10 mouse cellular contexts compared by ENCODE assay signal in genomic region chr9:43238167-43238566, GRCm38 (mm10). TPM values are rescaled to one million over a fixed set of nuclear protein-coding genes. Genes with fewer than 3 reads are reported as not detected.
DNase-seq lines count a peak whose midpoint lies in the region; ATAC-seq and TF ChIP-seq lines count a peak whose summit lies in the region.
"Had no signal": no experiment of that assay in that cellular context is flagged by ENCODE, and none has a peak within 500 bp of the region (broad histone marks: within the 10 kb centered on the region; RNA-seq: fewer than 3 reads in every experiment).

No protein-coding gene starts in this region.

- ATAC-seq in kidney, embryonic 14.5 days (ENCODE audit: low FRiP score, low TSS enrichment): no peak
- ATAC-seq in forebrain, embryonic 13.5 days: no peak
- ATAC-seq in liver, embryonic 12.5 days: no peak

- peak overlapping the region; percentile 85 for H3K4me2 ChIP-seq in kidney, embryonic 14.5 days (replicated peaks; ENCODE audit: low read depth, low read length)
- peak overlapping the region; percentile 79 for H3K4me2 ChIP-seq in forebrain, embryonic 13.5 days
- H3K4me2 ChIP-seq in liver, embryonic 12.5 days: peak overlapping the region; percentile 88

- H3K27me3 ChIP-seq in kidney, embryonic 14.5 days (ENCODE audit: control insufficient read depth, insufficient read depth, low read length): no peaks in the 10 kb centered on the region
- no peaks in the 10 kb centered on the region for H3K27me3 ChIP-seq in MEL (ENCODE audit: control insufficient read depth in 1 of 2, insufficient read depth in 2 of 2, low read length in 2 of 2)
- peaks cover 17% of the 10 kb centered on the region for H3K27me3 ChIP-seq in forebrain, embryonic 13.5 days
- H3K27me3 ChIP-seq in liver, embryonic 12.5 days (replicated peaks): no peaks in the 10 kb centered on the region

- no peak for TF ChIP-seq RAD21 in MEL (IDR thresholded peaks at IDR 0.05; ENCODE audit: low read depth, low read length)

- WGBS in kidney, embryonic 14.5 days: 52% methylated on average over 2 of the region's 2 CpGs
- WGBS in forebrain, embryonic 13.5 days: 40% methylated on average over 2 of the region's 2 CpGs
- 17% methylated on average over 2 of the region's 2 CpGs for WGBS in liver, embryonic 12.5 days (ENCODE audit: insufficient replicate concordance)

- peak; percentile 43 to 63 for TF ChIP-seq EP300 in MEL (IDR thresholded peaks at IDR 0.05; ENCODE audit: low read depth in 1 of 2, low read length in 2 of 2)

- peak overlapping the region; percentile 83 for H3K9ac ChIP-seq in kidney, embryonic 14.5 days (ENCODE audit: low read depth, low read length)
- peak overlapping the region; percentile 87 for H3K9ac ChIP-seq in MEL (ENCODE audit: control insufficient read depth, low read depth, low read length, poor library complexity, severe bottlenecking)
- H3K9ac ChIP-seq in forebrain, embryonic 13.5 days: no peak overlapping the region
- H3K9ac ChIP-seq in liver, embryonic 12.5 days: peak overlapping the region; percentile 92

- no peaks in the 10 kb centered on the region for H3K9me3 ChIP-seq in kidney, embryonic 14.5 days (ENCODE audit: control insufficient read depth, low read length)
- H3K9me3 ChIP-seq in MEL (replicated peaks; ENCODE audit: insufficient read depth, low read length): no peaks in the 10 kb centered on the region
- no peaks in the 10 kb centered on the region for H3K9me3 ChIP-seq in forebrain, embryonic 13.5 days (replicated peaks)
- no peaks in the 10 kb centered on the region for H3K9me3 ChIP-seq in liver, embryonic 12.5 days (replicated peaks)

- DNase-seq in kidney, adult 11 months: no peak
- DNase-seq in MEL (ENCODE audit: low read depth, low spot score): peak; percentile 70
- DNase-seq in retina, embryonic 14.5 days (ENCODE audit: low spot score): no peak
- no peak for DNase-seq in spleen, postnatal 14 days (ENCODE audit: low spot score in 2 of 2)
- no peak for DNase-seq in spleen, postnatal 10 days (ENCODE audit: low spot score in 2 of 2)
- DNase-seq: lung, postnatal 4 days had no signal

- H3K79me2 ChIP-seq in MEL (ENCODE audit: control insufficient read depth, insufficient read depth, low read length, poor library complexity): peaks cover 36% of the 10 kb centered on the region

- H3K4me3 ChIP-seq in kidney, embryonic 14.5 days (ENCODE audit: low read length): peak overlapping the region; percentile 90
- peak overlapping the region; percentile 74 to 95 for H3K4me3 ChIP-seq in MEL (ENCODE audit: control insufficient read depth in 1 of 2, insufficient read depth in 1 of 2, low read depth in 2 of 2, low read length in 2 of 2)
- H3K4me3 ChIP-seq in forebrain, embryonic 13.5 days: peak overlapping the region; percentile 60; the same call in 1 of the 2 replicates
- peak overlapping the region; percentile 84 for H3K4me3 ChIP-seq in liver, embryonic 12.5 days

- TF ChIP-seq POLR2A in MEL (IDR thresholded peaks at IDR 0.05; ENCODE audit: control insufficient read depth in 1 of 2, insufficient read depth in 1 of 2, low read depth in 1 of 2, low read length in 2 of 2, poor library complexity in 1 of 2): peak in 1 of 2 experiments; percentile 47; a peak in 1 of 4 replicates

- H3K4me1 ChIP-seq in kidney, embryonic 14.5 days (ENCODE audit: control insufficient read depth, insufficient read depth, low read length): peaks cover 40% of the 10 kb centered on the region
- H3K4me1 ChIP-seq in MEL (ENCODE audit: control insufficient read depth in 1 of 2, insufficient read depth in 2 of 2, low read length in 2 of 2): peaks cover 27 to 66% of the 10 kb centered on the region in 2 experiments
- H3K4me1 ChIP-seq in forebrain, embryonic 13.5 days: peaks cover 30% of the 10 kb centered on the region
- peaks cover 91% of the 10 kb centered on the region for H3K4me1 ChIP-seq in liver, embryonic 12.5 days

- TF ChIP-seq CTCF in MEL (IDR thresholded peaks at IDR 0.05 in 2 of 3, conservative IDR thresholded peaks at IDR 0.05 in 1 of 3; ENCODE audit: control insufficient read depth in 1 of 3, insufficient read depth in 1 of 3, low read depth in 2 of 3, low read length in 3 of 3, poor library complexity in 1 of 3, severe bottlenecking in 1 of 3): no peak

- no peak overlapping the region for H3K27ac ChIP-seq in kidney, embryonic 14.5 days (ENCODE audit: low read depth, low read length)
- H3K27ac ChIP-seq in MEL (ENCODE audit: control insufficient read depth, low read depth, low read length): peak overlapping the region; percentile 99
- no peak overlapping the region for H3K27ac ChIP-seq in forebrain, embryonic 13.5 days
- H3K27ac ChIP-seq in liver, embryonic 12.5 days: peak overlapping the region; percentile 97

- H3K36me3 ChIP-seq in kidney, embryonic 14.5 days (ENCODE audit: control insufficient read depth, insufficient read depth, low read length): peaks cover 9% of the 10 kb centered on the region; the same call in 1 of the 2 replicates
- peaks cover 0 to 67% of the 10 kb centered on the region in 2 experiments; a peak in 3 of 4 replicates for H3K36me3 ChIP-seq in MEL (ENCODE audit: control insufficient read depth in 1 of 2, insufficient read depth in 2 of 2, low read length in 2 of 2)
- H3K36me3 ChIP-seq in forebrain, embryonic 13.5 days (ENCODE audit: poor library complexity, severe bottlenecking): no peaks in the 10 kb centered on the region
- peaks cover 27% of the 10 kb centered on the region for H3K36me3 ChIP-seq in liver, embryonic 12.5 days

TF ChIP-seq in MEL, 35 proteins besides CTCF, POLR2A, EP300 and RAD21:
- TF ChIP-seq MYC (IDR thresholded peaks at IDR 0.05; ENCODE audit: low read depth, low read length): 0 out of 2 replicates have a peak, but pooled peaks have one; percentile 11
- no peak for TF ChIP-seq POLR2AphosphoS5 (IDR thresholded peaks at IDR 0.05; ENCODE audit: borderline replicate concordance, low read depth, low read length)
- no peak for TF ChIP-seq RCOR1 (IDR thresholded peaks at IDR 0.05; ENCODE audit: low read depth, low read length)
- TF ChIP-seq ZMIZ1 (IDR thresholded peaks at IDR 0.05; ENCODE audit: low read depth, low read length): 0 out of 2 replicates have a peak, but pooled peaks have one; percentile 45
- peak; percentile 61; the same call in 1 of the 2 replicates for TF ChIP-seq MAX (IDR thresholded peaks at IDR 0.05; ENCODE audit: low read length)
- peak; percentile 72 for TF ChIP-seq SIN3A (IDR thresholded peaks at IDR 0.05; ENCODE audit: low read length)
- TF ChIP-seq CHD1 (IDR thresholded peaks at IDR 0.05; ENCODE audit: low read depth, low read length): 0 out of 2 replicates have a peak, but pooled peaks have one; percentile 55
- TF ChIP-seq SMC3 (IDR thresholded peaks at IDR 0.05; ENCODE audit: low read depth, low read length): no peak
- peak; percentile 63 for TF ChIP-seq TCF12 (IDR thresholded peaks at IDR 0.05; ENCODE audit: low read depth, low read length)
- peak; percentile 70; the same call in 1 of the 2 replicates for TF ChIP-seq MAZ (IDR thresholded peaks at IDR 0.05; ENCODE audit: low read depth, low read length)
- TF ChIP-seq ETS1 (IDR thresholded peaks at IDR 0.05; ENCODE audit: low read depth, low read length): peak; percentile 54
- TF ChIP-seq GATA1 (IDR thresholded peaks at IDR 0.05; ENCODE audit: low read depth, low read length): peak; percentile 82
- no peak; the same call in 1 of the 2 replicates for TF ChIP-seq HCFC1 (IDR thresholded peaks at IDR 0.05; ENCODE audit: low read depth, low read length)
- no peak for TF ChIP-seq ZKSCAN1 (IDR thresholded peaks at IDR 0.05; ENCODE audit: low read depth, low read length)
- TF ChIP-seq JUND (IDR thresholded peaks at IDR 0.05; ENCODE audit: low read depth, low read length): no peak
- TF ChIP-seq TBP (IDR thresholded peaks at IDR 0.05; ENCODE audit: low read depth, low read length): peak; percentile 64
- peak; percentile 33; the same call in 1 of the 2 replicates for TF ChIP-seq TAL1 (IDR thresholded peaks at IDR 0.05; ENCODE audit: low read length)
- TF ChIP-seq NELFE (IDR thresholded peaks at IDR 0.05; ENCODE audit: low read depth, low read length): peak; percentile 39; the same call in 1 of the 2 replicates
- TF ChIP-seq MXI1 (IDR thresholded peaks at IDR 0.05; ENCODE audit: low read depth, low read length): peak; percentile 39; the same call in 1 of the 2 replicates
TF ChIP-seq in MEL: peak in this region for 13.

RNA-seq across cellular contexts. Expression of gene Oaf, which starts 1.5 kb away (rescaled TPM):
- 88.5 and 88.9 TPM in 2 replicates for polyA plus RNA-seq in kidney, embryonic 14.5 days (2014; fragmentation: Nextera tagmentation; extraction: Ambion mirVana)
- 57.6 and 64.2 TPM in 2 replicates for total RNA-seq in MEL (2012; rRNA removed)
- polyA plus RNA-seq in MEL (2012; ENCODE audit: insufficient read depth in 1 of 2, insufficient read length in 2 of 2, low read depth in 1 of 2, low replicate concordance in 2 of 2, missing spikeins in 1 of 2): 100 to 1,000 TPM in 1 of 2 experiments, not detected in 1; 137 TPM
- polyA plus RNA-seq in forebrain, embryonic 13.5 days (2015; fragmentation: Nextera tagmentation; extraction: Ambion mirVana): 7.6 and 9.1 TPM in 2 replicates
- 37.8 and 44.1 TPM in 2 replicates for polyA plus RNA-seq in liver, embryonic 12.5 days (2016; fragmentation: Nextera tagmentation; extraction: Ambion mirVana)

RNA-seq across cellular contexts. Expression of gene Pou2f3, which starts 28.0 kb away (rescaled TPM):
- 0.11 TPM in 1 of 2 replicates, not detected in the other for polyA plus RNA-seq in kidney, embryonic 14.5 days (2014; fragmentation: Nextera tagmentation; extraction: Ambion mirVana)
- not detected in 2 replicates for total RNA-seq in MEL (2012; rRNA removed)
- polyA plus RNA-seq in MEL (2012; ENCODE audit: insufficient read depth in 1 of 2, insufficient read length in 2 of 2, low read depth in 1 of 2, low replicate concordance in 2 of 2, missing spikeins in 1 of 2): not detected
- polyA plus RNA-seq in forebrain, embryonic 13.5 days (2015; fragmentation: Nextera tagmentation; extraction: Ambion mirVana): not detected in 2 replicates
- not detected in 2 replicates for polyA plus RNA-seq in liver, embryonic 12.5 days (2016; fragmentation: Nextera tagmentation; extraction: Ambion mirVana)
- total RNA-seq: gastrocnemius, adult 8-10 months had no signal

Comparison
In these comparisons a context has a peak if more than half of its experiments do, and no peak if none do; other contexts are left out.
1. H3K27ac ChIP-seq: peak in MEL (single experiment) and liver, embryonic 12.5 days (single experiment); none in kidney, embryonic 14.5 days (single experiment) and forebrain, embryonic 13.5 days (single experiment).
2. Peak in every context shown above with its lines, with median percentiles within 50 percentile points of each other: H3K4me2 ChIP-seq and H3K4me3 ChIP-seq.